Mouse (Mus musculus) testis, adult 2 months (tissue): Measurements from ENCODE around the gene Zc2hc1b. TPM values are rescaled to one million over a fixed set of nuclear protein-coding genes. Genes with fewer than 3 reads are reported as not detected.

Experiments
- H3K27ac ChIP-seq: fragments of 200-500 bp; 2 replicates; pipeline ENCODE4 v1.5.1; 2012; ENCODE audit warnings: low read depth, low read length; ENCODE audit not compliant: control insufficient read depth, insufficient read depth
- H3K27me3 ChIP-seq: fragments of 200-500 bp; 2 replicates; pipeline ENCODE4 v1.6.1; 2012; ENCODE audit warnings: mild to moderate bottlenecking, low read length, moderate library complexity; ENCODE audit not compliant: control insufficient read depth, insufficient read depth
- H3K36me3 ChIP-seq: fragments of 200-500 bp; 2 replicates; pipeline ENCODE4 v1.6.1; 2012; ENCODE audit warnings: mild to moderate bottlenecking, low read length; ENCODE audit not compliant: control insufficient read depth, insufficient read depth
- H3K4me1 ChIP-seq: fragments of 200-500 bp; 2 replicates; pipeline ENCODE4 v1.6.1; 2012; ENCODE audit warnings: low read length; ENCODE audit not compliant: control insufficient read depth, insufficient read depth
- H3K4me3 ChIP-seq: fragments of 200-500 bp; 2 replicates; pipeline ENCODE4 v1.5.1; 2012; ENCODE audit warnings: low read depth, mild to moderate bottlenecking, low read length, moderate library complexity, mixed read lengths; ENCODE audit not compliant: control insufficient read depth
- CTCF ChIP-seq: fragments of 200-500 bp; IDR thresholded peaks from 2 replicates; pipeline ENCODE4 v1.5.1; 2012; ENCODE audit warnings: low read depth, mild to moderate bottlenecking, inconsistent platforms, low read length, moderate library complexity; ENCODE audit not compliant: control insufficient read depth, insufficient read depth, insufficient replicate concordance
- POLR2A ChIP-seq: fragments of 200-500 bp; IDR thresholded peaks from 2 replicates; pipeline ENCODE4 v1.6.1; 2012; ENCODE audit warnings: low read depth, mild to moderate bottlenecking, inconsistent platforms, low read length, moderate library complexity; ENCODE audit not compliant: control insufficient read depth
- polyA plus RNA-seq: library from polyadenylated mRNA; depleted of rRNA; stranded (reverse); fragments of >200 nt; gene quantifications from 2 replicates; pipeline ENCODE4 v1.2.3, GENCODE M21; 2012; rRNA removed

The Zc2hc1b gene
- polyA plus RNA-seq, 1 experiment: 4.8 TPM

- H3K4me3 ChIP-seq: no peak overlapping the region
Measured at GRCm38 (mm10) chr10:13100061-13100648, 77.7 kb downstream of the Zc2hc1b start.

More at GRCm38 (mm10) chr10:13100061-13100648, 77.7 kb downstream of the Zc2hc1b start:
- no peaks in the 10 kb centered on the region for H3K36me3 ChIP-seq
- no peak for TF ChIP-seq POLR2A
- no peak for TF ChIP-seq CTCF
- no peak overlapping the region for H3K27ac ChIP-seq
- no peaks in the 10 kb centered on the region for H3K27me3 ChIP-seq
- H3K4me1 ChIP-seq: no peaks in the 10 kb centered on the region

Other genes starting within 250 kb of the Zc2hc1b start
- 0.20 and 0.23 TPM in 2 replicates for gene Stx11, start 213.7 kb downstream of the Zc2hc1b start, polyA plus RNA-seq
- gene Sf3b5, start 172.7 kb downstream of the Zc2hc1b start, polyA plus RNA-seq: 10.5 and 14.1 TPM in 2 replicates
- gene Plagl1, start 117.5 kb downstream of the Zc2hc1b start, polyA plus RNA-seq: 4.2 and 4.5 TPM in 2 replicates
- 22.7 and 25.4 TPM in 2 replicates for gene Ltv1, start 15.1 kb upstream of the Zc2hc1b start, polyA plus RNA-seq